Mouse (Mus musculus): ENCODE measurements at regions not wholly inside any gene's neighbourhood (a gene's known extent, or its start where the extent isn't known, plus 50 kb on each side); places are given as distances from the start of the nearest gene placed in this dataset.

- DNase-seq (ENCODE audit: low spot score in 2 of 2) = no peak
Measured at GRCm38 (mm10) chr3:39234921-39235320, 348.2 kb downstream of the Fat4 start.

GRCm38 (mm10) chr3:39248712-39249111 lies 362.0 kb downstream of the Fat4 start:
- no peak for DNase-seq (ENCODE audit: low spot score in 2 of 2)

- no peak for DNase-seq (ENCODE audit: low spot score in 2 of 2)
Measured at GRCm38 (mm10) chr3:39249224-39249892, 362.6 kb downstream of the Fat4 start.

GRCm38 (mm10) chr3:39253076-39253475 lies 366.3 kb downstream of the Fat4 start:
- no peak for DNase-seq (ENCODE audit: low spot score in 2 of 2)

- no peak for DNase-seq (ENCODE audit: low spot score in 2 of 2)
Measured at GRCm38 (mm10) chr3:39264671-39265430, 378.1 kb downstream of the Fat4 start.

GRCm38 (mm10) chr3:39265606-39266005 lies 378.9 kb downstream of the Fat4 start:
- DNase-seq (ENCODE audit: low spot score in 2 of 2) = no peak

- no peak for DNase-seq (ENCODE audit: low spot score in 2 of 2)
Measured at GRCm38 (mm10) chr3:39269388-39269787, 382.6 kb downstream of the Fat4 start.

GRCm38 (mm10) chr3:39272616-39273015 lies 385.9 kb downstream of the Fat4 start:
- DNase-seq (ENCODE audit: low spot score in 2 of 2) = no peak

GRCm38 (mm10) chr3:39276897-39277296 lies 390.2 kb downstream of the Fat4 start:
- DNase-seq (ENCODE audit: low spot score in 2 of 2) = no peak

GRCm38 (mm10) chr3:39277310-39277709 lies 390.6 kb downstream of the Fat4 start:
- DNase-seq (ENCODE audit: low spot score in 2 of 2) = no peak

GRCm38 (mm10) chr3:39295255-39295654 lies 408.5 kb downstream of the Fat4 start:
- DNase-seq (ENCODE audit: low spot score in 2 of 2) = no peak

- no peak for DNase-seq (ENCODE audit: low spot score in 2 of 2)
Measured at GRCm38 (mm10) chr3:39296257-39296656, 409.5 kb downstream of the Fat4 start.

- DNase-seq (ENCODE audit: low spot score in 2 of 2) = no peak
Measured at GRCm38 (mm10) chr3:39309487-39309886, 422.7 kb downstream of the Fat4 start.

GRCm38 (mm10) chr3:39313563-39313962 lies 426.8 kb downstream of the Fat4 start:
- DNase-seq (ENCODE audit: low spot score in 2 of 2) = no peak

GRCm38 (mm10) chr3:39320851-39321250 lies 434.1 kb downstream of the Fat4 start:
- no peak for DNase-seq (ENCODE audit: low spot score in 2 of 2)

GRCm38 (mm10) chr3:39322225-39322624 lies 435.5 kb downstream of the Fat4 start:
- DNase-seq (ENCODE audit: low spot score in 2 of 2) = no peak

- no peak for DNase-seq (ENCODE audit: low spot score in 2 of 2)
Measured at GRCm38 (mm10) chr3:39335612-39336230, 449.0 kb downstream of the Fat4 start.

- no peak for DNase-seq (ENCODE audit: low spot score in 2 of 2)
Measured at GRCm38 (mm10) chr3:39341161-39341687, 454.5 kb downstream of the Fat4 start.

- DNase-seq (ENCODE audit: low spot score in 2 of 2) = no peak
Measured at GRCm38 (mm10) chr3:39344078-39344477, 457.3 kb downstream of the Fat4 start.

GRCm38 (mm10) chr3:39347578-39347977 lies 460.8 kb downstream of the Fat4 start:
- DNase-seq (ENCODE audit: low spot score in 2 of 2) = no peak

GRCm38 (mm10) chr3:39357012-39357411 lies 470.3 kb downstream of the Fat4 start:
- DNase-seq (ENCODE audit: low spot score in 2 of 2) = no peak

- DNase-seq (ENCODE audit: low spot score in 2 of 2) = peak; percentile 32 to 58
Measured at GRCm38 (mm10) chr3:39360278-39360677, 473.5 kb downstream of the Fat4 start.
